Mouse (Mus musculus) embryonic facial prominence, embryonic 14.5 days (tissue): ENCODE measurements around the gene Obscn. TPM values are rescaled to one million over a fixed set of nuclear protein-coding genes. Genes with fewer than 3 reads are reported as not detected.

Source experiments
- ATAC-seq: fragments of 200-750 bp; cut with Nextera tagmentation; 2 replicates; pipeline ENCODE4 v1.8.0; 2017; ENCODE audit warnings: low read depth, moderate number of reproducible peaks, moderate TSS enrichment
- DNase-seq: peaks from one replicate; pipeline ENCODE4 v3.0.0-alpha.2; 2015; ENCODE audit warnings: low spot score
- H3K27ac ChIP-seq: fragments of 300-500 bp; sonication (generic); replicated peaks from 2 replicates; pipeline ENCODE4 v1.5.1; 2014; ENCODE audit warnings: low read depth, mild to moderate bottlenecking, low read length, moderate library complexity
- H3K27me3 ChIP-seq: fragments of 300-500 bp; sonication (generic); replicated peaks from 2 replicates; pipeline ENCODE4 v1.6.1; 2014; ENCODE audit warnings: low read length; ENCODE audit not compliant: control insufficient read depth, insufficient read depth
- H3K36me3 ChIP-seq: fragments of 300-500 bp; sonication (generic); 2 replicates; pipeline ENCODE4 v1.6.1; 2014; ENCODE audit warnings: low read length, mixed read lengths; ENCODE audit not compliant: control insufficient read depth, insufficient read depth
- H3K4me1 ChIP-seq: fragments of 300-500 bp; sonication (generic); 2 replicates; pipeline ENCODE4 v1.6.1; 2014; ENCODE audit warnings: antibody characterized with exemption, low read length; ENCODE audit not compliant: control insufficient read depth, insufficient read depth
- H3K4me2 ChIP-seq: fragments of 300-500 bp; sonication (generic); 2 replicates; pipeline ENCODE4 v1.6.1; 2014; ENCODE audit warnings: low read depth, mild to moderate bottlenecking, low read length, moderate library complexity, mixed read lengths
- H3K4me3 ChIP-seq: fragments of 300-500 bp; sonication (generic); 2 replicates; pipeline ENCODE4 v1.5.1; 2014; ENCODE audit warnings: low read depth, mild to moderate bottlenecking, low read length
- H3K9ac ChIP-seq: fragments of 300-500 bp; sonication (generic); 2 replicates; pipeline ENCODE4 v1.6.1; 2014; ENCODE audit warnings: low read depth, mild to moderate bottlenecking, low read length, moderate library complexity, mixed read lengths
- H3K9me3 ChIP-seq: fragments of 300-500 bp; sonication (generic); 2 replicates; pipeline ENCODE4 v1.6.1; 2016; ENCODE audit warnings: low read length; ENCODE audit not compliant: control insufficient read depth
- WGBS: fragments of 180-500 bp; shearing (Covaris S2); extraction: QIAGEN DNeasy Blood & Tissue Kit; methylation state at CpG from one replicate; pipeline ENCODE4 v1.1.7; 2014; 5-methylcytosine and 5-hydroxymethylcytosine counted together
- polyA plus RNA-seq: library from polyadenylated mRNA; unstranded; fragments of >200 nt; fragmentation: Nextera tagmentation; extraction: Ambion mirVana; gene quantifications from 2 replicates; pipeline ENCODE4 v1.2.1, GENCODE M21; 2014

The Obscn gene
- polyA plus RNA-seq, 1 experiment from 2014 or later = 9.2 TPM

DNA sequence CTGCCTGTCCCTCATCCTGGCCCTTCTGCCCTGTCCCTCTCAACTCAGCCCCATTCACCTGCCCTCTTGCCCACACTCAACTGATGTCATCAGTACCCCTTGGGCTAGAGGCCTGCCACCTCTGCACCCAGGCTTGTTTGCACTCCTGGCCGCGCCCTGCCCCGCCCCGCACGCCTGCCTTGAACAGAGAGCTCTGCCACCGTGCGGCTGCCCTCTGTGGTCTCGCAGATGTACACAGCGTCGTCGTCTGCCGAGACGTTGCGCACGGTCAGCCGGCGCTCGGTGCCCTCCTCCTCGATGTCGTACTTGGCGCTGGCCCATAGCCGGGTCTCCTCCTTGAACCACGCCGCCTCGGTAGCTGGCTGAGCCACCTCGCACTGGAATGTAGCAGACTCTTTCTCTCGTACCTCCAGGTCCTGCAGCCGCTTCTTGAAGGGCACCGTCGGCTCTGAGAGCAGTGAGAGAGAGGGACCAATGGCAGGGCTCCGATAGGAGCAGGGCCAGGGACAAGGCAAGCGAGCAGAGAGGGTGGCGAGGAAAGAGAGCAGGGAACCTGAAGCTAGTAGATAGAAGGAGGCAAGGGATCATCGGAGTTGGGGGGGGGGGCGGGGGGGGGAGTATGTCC is 1.7 kb downstream of the Obscn start:
- no peaks in the 10 kb centered on the region for H3K9me3 ChIP-seq
- no peaks in the 10 kb centered on the region for H3K36me3 ChIP-seq
- 0 out of 2 replicates have a peak overlapping the region, but pooled peaks have one; percentile 11 for H3K4me3 ChIP-seq
- WGBS = 3% methylated on average over 33 of the region's 35 CpGs
- H3K9ac ChIP-seq = no peak overlapping the region
- peaks cover 57% of the 10 kb centered on the region for H3K27me3 ChIP-seq
- 0 out of 2 replicates have a peak overlapping the region, but pooled peaks have one; percentile 23 for H3K4me2 ChIP-seq
- H3K27ac ChIP-seq = no peak overlapping the region
- DNase-seq (no peak), ATAC-seq (no peak)
- no peaks in the 10 kb centered on the region for H3K4me1 ChIP-seq

DNA sequence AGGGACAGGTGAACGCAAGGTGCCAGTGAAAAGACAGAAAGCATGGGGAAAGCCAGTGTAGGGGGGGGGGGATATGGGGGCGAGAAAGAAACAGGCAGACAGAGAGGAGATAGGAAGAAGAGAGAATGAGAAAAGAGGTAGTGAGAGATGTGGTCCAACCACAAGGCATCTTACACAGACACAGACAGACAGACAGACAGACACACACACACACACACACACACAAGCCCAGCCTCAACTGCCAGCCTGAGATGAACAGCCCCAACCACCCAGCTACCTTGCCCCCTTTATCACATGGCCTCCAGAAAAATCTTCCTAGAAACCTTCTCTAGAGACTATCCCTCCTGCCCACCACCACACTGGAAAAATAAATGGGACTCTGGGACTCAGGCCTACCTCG is 4.1 kb downstream of the Obscn start:
- peaks cover 47% of the 10 kb centered on the region for H3K27me3 ChIP-seq
- no peak for ATAC-seq

DNA sequence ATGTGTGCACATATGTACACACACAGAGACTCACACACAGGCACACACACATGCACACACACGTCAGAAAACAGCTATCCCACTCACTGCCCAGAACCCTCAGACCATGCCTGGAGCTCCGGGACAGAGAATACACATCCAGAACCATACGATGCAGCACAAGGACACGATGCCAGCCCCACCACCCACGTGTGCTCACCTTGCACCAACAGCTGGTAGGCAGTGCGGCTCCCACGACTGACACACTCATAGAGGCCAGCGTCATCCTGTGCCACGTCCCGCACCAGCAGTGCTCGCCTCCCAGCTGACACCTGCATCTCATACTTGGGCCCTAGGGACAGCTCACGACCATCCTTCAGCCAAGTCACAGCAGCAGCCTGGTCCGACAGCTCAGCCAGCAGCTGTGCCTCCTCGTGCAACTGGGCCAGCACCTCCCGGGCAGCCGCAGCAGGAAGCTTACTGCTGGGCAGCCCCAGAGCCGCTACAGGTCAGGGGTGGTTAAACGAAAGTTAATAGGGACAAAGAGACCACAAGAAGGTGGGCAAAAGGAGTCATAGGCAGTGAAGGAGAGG is 4.8 kb downstream of the Obscn start:
- no peaks in the 10 kb centered on the region for H3K36me3 ChIP-seq
- no peaks in the 10 kb centered on the region for H3K4me1 ChIP-seq
- H3K4me2 ChIP-seq = no peak overlapping the region
- H3K4me3 ChIP-seq = no peak overlapping the region
- WGBS = 69% methylated on average over 18 of the region's 18 CpGs
- H3K9ac ChIP-seq = no peak overlapping the region
- ATAC-seq = no peak
- no peaks in the 10 kb centered on the region for H3K9me3 ChIP-seq
- no peak for DNase-seq
- H3K27ac ChIP-seq = no peak overlapping the region
- H3K27me3 ChIP-seq = peaks cover 40% of the 10 kb centered on the region

More for the DNA sequence above, 4.1 kb downstream of the Obscn start:
- no peak for DNase-seq
- WGBS = 77% methylated on average over 2 of the region's 3 CpGs
- H3K4me2 ChIP-seq = no peak overlapping the region
- H3K4me1 ChIP-seq = no peaks in the 10 kb centered on the region
- H3K36me3 ChIP-seq = no peaks in the 10 kb centered on the region
- H3K27ac ChIP-seq = no peak overlapping the region
- H3K9me3 ChIP-seq = no peaks in the 10 kb centered on the region
- no peak overlapping the region for H3K9ac ChIP-seq
- no peak overlapping the region for H3K4me3 ChIP-seq

DNA sequence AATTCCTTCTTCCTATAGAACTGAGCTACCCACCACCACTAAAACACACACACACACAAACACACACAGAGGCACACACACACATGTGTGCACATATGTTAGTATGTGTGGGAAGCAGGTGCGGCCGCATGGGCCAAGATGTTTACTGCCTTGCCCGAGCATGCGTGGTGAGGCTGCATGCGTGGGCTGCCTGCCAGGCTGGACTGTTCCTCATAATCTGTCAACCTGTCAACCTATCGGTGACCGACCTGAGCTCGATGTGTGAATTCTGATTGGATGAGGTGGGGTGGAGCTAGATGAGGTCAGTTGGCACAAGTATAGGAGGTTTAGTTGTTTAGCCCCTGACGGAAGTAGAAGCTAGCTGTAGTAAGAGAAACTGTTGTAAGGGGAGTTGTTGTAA is 5.4 kb downstream of the Obscn start:
- H3K4me3 ChIP-seq = no peak overlapping the region
- H3K9ac ChIP-seq = no peak overlapping the region
- no peak overlapping the region for H3K4me2 ChIP-seq
- H3K4me1 ChIP-seq = no peaks in the 10 kb centered on the region
- H3K9me3 ChIP-seq = no peaks in the 10 kb centered on the region
- peaks cover 34% of the 10 kb centered on the region for H3K27me3 ChIP-seq
- 82% methylated on average over 9 of the region's 9 CpGs for WGBS
- DNase-seq (no peak), ATAC-seq (no peak)
- no peaks in the 10 kb centered on the region for H3K36me3 ChIP-seq
- no peak overlapping the region for H3K27ac ChIP-seq

DNA sequence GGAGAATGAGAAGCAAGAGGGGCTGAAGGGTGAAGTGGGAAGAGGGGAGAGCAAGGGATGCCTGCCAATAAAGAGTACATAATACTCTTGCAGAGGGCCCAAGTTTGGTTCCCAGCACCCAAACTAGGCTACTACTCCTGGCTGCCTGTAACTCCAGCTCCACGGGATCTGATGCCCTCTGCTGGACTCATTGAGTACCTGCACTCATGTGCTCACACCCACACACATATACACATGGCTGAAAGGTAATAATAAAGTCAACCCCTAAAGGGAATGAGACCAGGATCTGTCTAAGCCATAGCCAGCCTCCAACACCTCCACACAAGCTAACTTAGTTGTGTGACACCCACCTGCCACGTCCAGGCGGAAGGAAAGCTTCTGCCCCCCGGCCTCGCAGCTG is 30.3 kb downstream of the Obscn start:
- Histone ChIP-seq H3K4me2 (no peak overlapping the region), H3K27me3 (no peaks in the 10 kb centered on the region), H3K9me3 (no peaks in the 10 kb centered on the region), H3K36me3 (no peaks in the 10 kb centered on the region), H3K27ac (no peak overlapping the region), H3K4me3 (no peak overlapping the region), H3K9ac (no peak overlapping the region), H3K4me1 (no peaks in the 10 kb centered on the region)
- ATAC-seq (no peak), DNase-seq (no peak)
- 96% methylated on average over 5 of the region's 5 CpGs for whole genome bisulfite sequencing

DNA sequence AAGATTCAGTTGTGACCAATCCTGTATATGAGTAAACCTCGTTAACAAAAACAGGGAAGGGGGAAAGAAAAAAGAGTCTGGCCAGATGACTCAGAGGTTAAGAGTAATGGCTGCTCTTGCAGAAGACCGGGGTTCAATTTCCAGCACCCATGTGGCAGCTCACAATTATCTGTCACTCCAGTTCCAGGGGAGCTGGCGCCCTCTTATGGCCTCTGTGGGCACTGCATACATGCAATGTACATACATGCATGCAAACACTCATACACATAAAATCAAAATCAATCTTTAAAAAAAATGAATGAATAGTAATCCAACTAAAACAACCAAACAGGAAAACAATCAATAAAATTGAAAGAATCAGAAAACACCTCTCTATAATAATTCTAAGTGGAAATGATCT is 33.9 kb downstream of the Obscn start:
- no peak overlapping the region for H3K9ac ChIP-seq
- no peaks in the 10 kb centered on the region for H3K9me3 ChIP-seq
- 61% methylated on average over 3 of the region's 3 CpGs for WGBS
- no peaks in the 10 kb centered on the region for H3K4me1 ChIP-seq
- H3K27ac ChIP-seq = no peak overlapping the region
- H3K4me2 ChIP-seq = no peak overlapping the region
- no peak overlapping the region for H3K4me3 ChIP-seq
- no peak for DNase-seq
- H3K36me3 ChIP-seq = no peaks in the 10 kb centered on the region
- ATAC-seq = no peak
- no peaks in the 10 kb centered on the region for H3K27me3 ChIP-seq

DNA sequence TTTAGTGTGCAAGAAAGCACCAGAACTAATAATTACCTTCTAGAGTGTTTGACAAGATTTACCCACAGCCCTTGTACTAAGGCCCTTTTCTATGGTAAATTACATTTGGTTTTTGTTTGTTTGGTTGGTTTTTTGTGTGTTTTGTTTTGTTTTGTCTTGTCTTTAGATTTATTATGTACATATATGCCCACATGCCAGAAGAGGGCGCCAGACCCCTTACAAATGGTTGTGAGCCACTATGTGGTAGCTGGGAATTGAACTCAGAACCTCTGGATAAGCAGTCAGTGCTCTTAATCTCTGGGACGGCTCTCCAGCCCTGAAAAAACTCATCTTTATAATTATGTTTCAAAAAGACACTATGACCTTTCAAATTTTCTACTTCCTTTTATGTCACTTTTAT is 37.9 kb downstream of the Obscn start:
- WGBS = 17% methylated on average over 2 of the region's 2 CpGs
- Histone ChIP-seq H3K36me3 (no peaks in the 10 kb centered on the region), H3K4me2 (no peak overlapping the region), H3K9ac (no peak overlapping the region), H3K4me1 (no peaks in the 10 kb centered on the region), H3K27me3 (no peaks in the 10 kb centered on the region), H3K27ac (no peak overlapping the region), H3K4me3 (no peak overlapping the region), H3K9me3 (no peaks in the 10 kb centered on the region)
- DNase-seq = peak; percentile 32
- no peak for ATAC-seq

DNA sequence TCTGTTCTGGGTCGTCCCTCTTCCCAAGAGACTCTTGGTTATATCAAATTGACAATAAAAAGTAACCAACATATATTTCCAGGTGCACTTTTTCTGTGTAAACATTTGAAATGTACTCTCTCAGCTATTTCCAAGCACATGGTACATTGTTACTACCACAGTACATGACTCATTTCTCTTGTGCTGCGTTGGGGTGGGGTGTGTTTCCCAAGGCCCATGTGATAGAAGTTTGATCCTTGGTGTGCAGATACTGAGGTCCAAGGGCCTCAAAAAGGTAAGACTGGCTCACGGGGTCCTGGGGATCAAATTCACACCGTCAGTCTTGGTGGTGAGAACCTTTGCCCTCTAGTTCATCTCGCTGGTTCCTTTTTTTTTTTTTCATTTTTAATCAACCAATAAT is 38.4 kb downstream of the Obscn start:
- Histone ChIP-seq H3K27me3 (no peaks in the 10 kb centered on the region), H3K9ac (no peak overlapping the region), H3K36me3 (no peaks in the 10 kb centered on the region), H3K4me3 (no peak overlapping the region), H3K9me3 (no peaks in the 10 kb centered on the region), H3K4me1 (no peaks in the 10 kb centered on the region), H3K27ac (no peak overlapping the region), H3K4me2 (no peak overlapping the region)
- no peak for ATAC-seq
- DNase-seq = no peak
- WGBS = 67% methylated on average over 5 of the region's 5 CpGs

DNA sequence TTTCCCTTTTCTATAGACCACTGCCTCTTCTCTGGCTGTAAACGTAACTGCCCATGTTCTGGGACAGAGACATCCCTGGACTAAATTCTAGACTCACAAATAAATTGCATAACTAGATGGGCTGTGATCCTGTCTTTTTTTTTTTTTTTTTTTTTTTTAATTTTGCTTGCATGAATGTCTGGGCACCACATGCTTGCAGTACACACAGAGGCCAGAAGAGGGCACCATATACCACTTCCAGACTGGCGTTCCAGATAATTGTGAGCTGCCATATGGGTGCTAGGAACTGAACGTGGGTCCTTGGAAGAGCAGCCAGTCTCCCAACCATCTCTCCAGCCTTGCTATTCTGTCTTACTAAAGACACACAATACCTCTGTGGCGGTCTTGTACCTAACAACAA is 42.0 kb downstream of the Obscn start:
- 73% methylated on average over 4 of the region's 4 CpGs for WGBS
- no peak overlapping the region for H3K27ac ChIP-seq
- H3K36me3 ChIP-seq = no peaks in the 10 kb centered on the region
- H3K4me1 ChIP-seq = no peaks in the 10 kb centered on the region
- no peak for ATAC-seq
- H3K9me3 ChIP-seq = no peaks in the 10 kb centered on the region
- DNase-seq = no peak
- no peak overlapping the region for H3K4me2 ChIP-seq
- H3K9ac ChIP-seq = no peak overlapping the region
- no peaks in the 10 kb centered on the region for H3K27me3 ChIP-seq
- no peak overlapping the region for H3K4me3 ChIP-seq
